Mouse (Mus musculus) liver, adult 2 months (tissue): ENCODE measurements around the gene Rhot2.

ENCODE experiments used
- CTCF ChIP-seq: fragments of 200-500 bp; IDR thresholded peaks from 2 replicates; pipeline ENCODE4 v1.5.1; 2011; ENCODE audit warnings: low read depth, low read length, control low read depth
- POLR2A ChIP-seq: fragments of 200-500 bp; IDR thresholded peaks from 2 replicates; pipeline ENCODE4 v1.6.1; 2011; ENCODE audit warnings: low read length, control low read depth; ENCODE audit not compliant: insufficient read depth; ENCODE audit errors: extremely low read depth

- TF ChIP-seq POLR2A (no peak), CTCF (no peak)
Measured at GRCm38 (mm10) chr17:25839455-25840235, 5.0 kb downstream of the Rhot2 start.
